Mouse (Mus musculus) hindbrain, embryonic 11.5 days (tissue): ENCODE data around the gene Rnf43. TPM values are rescaled to one million over a fixed set of nuclear protein-coding genes. Genes with fewer than 3 reads are reported as not detected.

Experiments used
- ATAC-seq: fragments of 200-750 bp; cut with Nextera tagmentation; 2 replicates; pipeline ENCODE4 v1.8.0; 2017; ENCODE audit warnings: mild to moderate bottlenecking, moderate TSS enrichment, moderate library complexity; ENCODE audit not compliant: low FRiP score
- DNase-seq: peaks from one replicate; pipeline ENCODE4 v3.0.0-alpha.2; 2015; ENCODE audit warnings: low spot score
- H3K27ac ChIP-seq: fragments of 300-500 bp; sonication (generic); 2 replicates; pipeline ENCODE4 v1.5.1; 2014; ENCODE audit warnings: mild to moderate bottlenecking, low read depth, low read length
- H3K27me3 ChIP-seq: fragments of 300-500 bp; sonication (generic); 2 replicates; pipeline ENCODE4 v1.6.1; 2014; ENCODE audit warnings: mild to moderate bottlenecking, low read length, moderate library complexity, mixed read lengths; ENCODE audit not compliant: control insufficient read depth, insufficient read depth
- H3K36me3 ChIP-seq: fragments of 300-500 bp; sonication (generic); 2 replicates; pipeline ENCODE4 v1.6.1; 2014; ENCODE audit warnings: mild to moderate bottlenecking, low read length, moderate library complexity, mixed read lengths; ENCODE audit not compliant: control insufficient read depth, insufficient read depth
- H3K4me1 ChIP-seq: fragments of 300-500 bp; sonication (generic); replicated peaks from 2 replicates; pipeline ENCODE4 v1.6.1; 2014; ENCODE audit warnings: low read length, mixed read lengths; ENCODE audit not compliant: control insufficient read depth, insufficient read depth
- H3K4me2 ChIP-seq: fragments of 300-500 bp; sonication (generic); replicated peaks from 2 replicates; pipeline ENCODE4 v1.6.1; 2014; ENCODE audit warnings: mild to moderate bottlenecking, low read depth, low read length
- H3K4me3 ChIP-seq: fragments of 300-500 bp; sonication (generic); 2 replicates; pipeline ENCODE4 v1.5.1; 2014; ENCODE audit warnings: low read depth, low read length
- H3K9ac ChIP-seq: fragments of 300-500 bp; sonication (generic); 2 replicates; pipeline ENCODE4 v1.6.1; 2014; ENCODE audit warnings: low read depth, low read length
- H3K9me3 ChIP-seq: fragments of 300-500 bp; sonication (generic); 2 replicates; pipeline ENCODE4 v1.6.1; 2016; ENCODE audit warnings: low read length; ENCODE audit not compliant: control insufficient read depth
- WGBS: fragments of 180-500 bp; shearing (Covaris S2); extraction: QIAGEN DNeasy Blood & Tissue Kit; methylation state at CpG from one replicate; pipeline ENCODE4 v1.1.7; 2014; 5-methylcytosine and 5-hydroxymethylcytosine counted together
- polyA plus RNA-seq: library from polyadenylated mRNA; unstranded; fragments of >200 nt; fragmentation: Nextera tagmentation; extraction: Ambion mirVana; gene quantifications from 2 replicates; pipeline ENCODE4 v1.2.1, GENCODE M21; 2014

Gene Rnf43
- polyA plus RNA-seq, 1 experiment from 2014 or later = 1.5 TPM

GRCm38 (mm10) chr11:87698126-87698525 is 35.6 kb downstream of the Rnf43 start:
- DNase-seq (no peak), ATAC-seq (no peak)
- WGBS = 93% methylated on average over 4 of the region's 4 CpGs

GRCm38 (mm10) chr11:87701108-87701507 is 38.6 kb downstream of the Rnf43 start:
- H3K4me2 ChIP-seq = no peak overlapping the region
- no peaks in the 10 kb centered on the region for H3K36me3 ChIP-seq
- no peak overlapping the region for H3K4me3 ChIP-seq
- no peak overlapping the region for H3K27ac ChIP-seq
- H3K9me3 ChIP-seq = no peaks in the 10 kb centered on the region
- H3K27me3 ChIP-seq = no peaks in the 10 kb centered on the region
- 86% methylated on average over 6 of the region's 6 CpGs for WGBS
- H3K4me1 ChIP-seq = no peaks in the 10 kb centered on the region
- DNase-seq (no peak), ATAC-seq (no peak)
- no peak overlapping the region for H3K9ac ChIP-seq

More at GRCm38 (mm10) chr11:87698126-87698525, 35.6 kb downstream of the Rnf43 start:
- H3K36me3 ChIP-seq = no peaks in the 10 kb centered on the region
- H3K27me3 ChIP-seq = no peaks in the 10 kb centered on the region
- H3K4me2 ChIP-seq = no peak overlapping the region
- H3K9me3 ChIP-seq = no peaks in the 10 kb centered on the region
- no peak overlapping the region for H3K4me3 ChIP-seq
- H3K4me1 ChIP-seq = no peaks in the 10 kb centered on the region
- H3K27ac ChIP-seq = no peak overlapping the region
- H3K9ac ChIP-seq = no peak overlapping the region

DNA sequence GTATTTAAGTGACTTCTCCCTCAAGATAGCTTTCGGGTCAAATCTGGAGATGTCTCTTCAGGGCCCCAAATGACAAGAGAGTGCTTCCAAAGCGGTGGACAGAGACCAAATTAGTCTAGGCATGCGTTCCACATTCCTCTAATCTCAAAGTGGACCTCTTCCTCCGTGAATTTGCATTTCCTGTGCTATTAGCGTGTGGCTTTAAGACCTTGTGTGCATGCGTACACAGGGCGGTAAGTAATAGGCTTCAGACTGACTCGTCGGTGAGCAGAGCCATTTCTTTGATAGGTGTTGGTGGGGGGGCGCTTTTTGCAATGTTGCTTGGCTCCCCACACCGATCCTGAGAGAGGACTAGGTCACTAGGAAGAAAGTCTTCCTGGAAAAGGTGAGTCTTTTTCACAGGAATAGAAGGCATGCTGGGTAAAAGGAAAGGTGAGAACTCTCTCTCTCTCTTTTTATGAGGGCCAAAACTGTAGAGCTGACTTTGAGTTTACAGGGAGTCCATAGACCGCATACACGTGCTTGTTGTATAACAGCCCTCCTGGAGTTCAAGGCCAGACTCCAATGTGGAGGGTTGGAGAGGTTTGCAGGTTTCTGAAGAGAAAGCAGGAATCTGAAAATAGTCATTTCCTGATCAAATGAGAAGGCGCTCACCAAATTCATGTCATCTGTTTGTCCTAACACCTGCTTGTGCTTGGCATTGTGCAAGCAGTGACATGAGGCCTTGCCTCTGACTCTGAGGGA is 39.5 kb downstream of the Rnf43 start:
- H3K4me3 ChIP-seq = no peak overlapping the region
- WGBS = 88% methylated on average over 14 of the region's 14 CpGs

DNA sequence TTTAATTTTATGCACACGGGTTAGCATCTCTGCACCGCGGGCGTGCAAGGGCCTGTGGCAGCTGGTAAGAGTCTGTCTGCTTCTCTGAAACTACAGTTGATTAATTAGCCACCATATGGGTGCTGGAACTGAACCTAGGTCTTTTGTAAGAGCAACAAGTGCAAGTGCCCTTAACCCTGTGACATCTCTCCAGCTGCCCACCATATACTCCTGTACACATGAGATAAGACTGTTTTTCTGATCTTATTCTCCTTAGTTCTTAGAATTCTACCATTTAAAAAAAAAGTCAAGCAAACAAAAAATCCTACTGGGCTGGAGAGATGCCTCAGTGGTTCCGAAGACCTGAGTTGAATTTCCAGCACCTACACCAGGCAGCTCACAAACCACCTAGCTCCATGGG is 41.1 kb downstream of the Rnf43 start:
- no peak for DNase-seq
- Histone ChIP-seq H3K36me3 (no peaks in the 10 kb centered on the region), H3K4me3 (no peak overlapping the region), H3K4me1 (no peaks in the 10 kb centered on the region), H3K27me3 (no peaks in the 10 kb centered on the region), H3K27ac (no peak overlapping the region), H3K4me2 (no peak overlapping the region), H3K9me3 (no peaks in the 10 kb centered on the region), H3K9ac (no peak overlapping the region)
- 78% methylated on average over 5 of the region's 5 CpGs for WGBS
- no peak for ATAC-seq

More for the DNA sequence above, 39.5 kb downstream of the Rnf43 start:
- DNase-seq (no peak), ATAC-seq (no peak)
- no peaks in the 10 kb centered on the region for H3K36me3 ChIP-seq
- no peak overlapping the region for H3K9ac ChIP-seq
- no peak overlapping the region for H3K4me2 ChIP-seq
- no peaks in the 10 kb centered on the region for H3K4me1 ChIP-seq
- H3K27me3 ChIP-seq = no peaks in the 10 kb centered on the region
- H3K27ac ChIP-seq = no peak overlapping the region
- H3K9me3 ChIP-seq = no peaks in the 10 kb centered on the region

DNA sequence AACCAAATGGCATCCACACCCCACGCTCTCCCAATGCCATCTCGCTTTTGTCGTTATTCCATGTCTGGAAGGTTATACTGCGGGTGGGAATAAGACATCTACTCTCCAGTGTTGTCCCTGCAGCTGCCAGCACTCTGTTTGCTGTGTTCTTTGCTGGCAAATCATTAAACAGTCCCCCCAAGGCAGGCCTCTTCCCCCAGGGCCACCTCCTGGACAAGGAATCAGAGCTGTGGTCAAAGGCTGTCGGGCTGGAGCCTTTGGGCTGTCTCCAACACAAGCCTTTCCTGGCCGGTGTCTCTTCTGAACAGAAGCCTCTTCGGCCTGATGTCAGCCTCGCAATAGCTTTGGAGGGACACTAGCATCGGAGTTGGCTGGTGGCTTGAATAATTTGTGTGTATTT is 41.8 kb downstream of the Rnf43 start:
- Histone ChIP-seq H3K4me3 (no peak overlapping the region), H3K36me3 (no peaks in the 10 kb centered on the region), H3K9me3 (no peaks in the 10 kb centered on the region), H3K9ac (no peak overlapping the region), H3K4me2 (no peak overlapping the region), H3K27ac (no peak overlapping the region), H3K4me1 (no peaks in the 10 kb centered on the region), H3K27me3 (no peaks in the 10 kb centered on the region)
- DNase-seq (no peak), ATAC-seq (no peak)
- WGBS = 82% methylated on average over 9 of the region's 9 CpGs

GRCm38 (mm10) chr11:87707570-87707969 is 45.0 kb downstream of the Rnf43 start:
- no peak overlapping the region for H3K4me3 ChIP-seq
- peak; percentile 45 for DNase-seq
- no peak overlapping the region for H3K27ac ChIP-seq
- no peak overlapping the region for H3K9ac ChIP-seq
- H3K27me3 ChIP-seq = no peaks in the 10 kb centered on the region
- WGBS = 14% methylated on average over 8 of the region's 8 CpGs
- ATAC-seq = no peak
- H3K4me1 ChIP-seq = no peaks in the 10 kb centered on the region
- H3K9me3 ChIP-seq = no peaks in the 10 kb centered on the region
- no peak overlapping the region for H3K4me2 ChIP-seq
- no peaks in the 10 kb centered on the region for H3K36me3 ChIP-seq

DNA sequence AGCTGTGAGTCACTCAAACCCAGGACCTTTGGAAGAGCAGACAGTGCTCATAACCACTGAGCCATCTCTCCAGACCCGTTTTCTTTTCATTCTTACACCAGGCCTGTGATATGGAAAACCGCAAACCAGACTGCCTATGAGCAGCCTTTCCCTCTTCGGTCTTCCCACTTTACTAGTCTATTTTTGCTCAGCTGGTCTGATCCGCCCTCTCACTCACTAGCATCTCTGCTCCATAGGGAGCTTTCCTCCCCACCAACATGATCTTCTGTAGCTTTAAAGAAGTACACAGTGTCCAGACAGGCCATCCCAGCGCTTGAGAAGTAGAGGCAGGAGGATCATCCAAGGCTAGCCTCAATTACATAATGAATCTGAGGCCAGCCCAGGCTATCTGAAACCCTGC is 46.5 kb downstream of the Rnf43 start:
- no peaks in the 10 kb centered on the region for H3K9me3 ChIP-seq
- no peaks in the 10 kb centered on the region for H3K27me3 ChIP-seq
- H3K4me1 ChIP-seq = no peaks in the 10 kb centered on the region
- H3K36me3 ChIP-seq = no peaks in the 10 kb centered on the region
- H3K4me2 ChIP-seq = no peak overlapping the region
- no peak overlapping the region for H3K27ac ChIP-seq
- no peak overlapping the region for H3K4me3 ChIP-seq
- H3K9ac ChIP-seq = no peak overlapping the region
- ATAC-seq = no peak
- DNase-seq = no peak
- 84% methylated on average over 5 of the region's 5 CpGs for WGBS

GRCm38 (mm10) chr11:87709513-87710261 is 47.2 kb downstream of the Rnf43 start:
- 13% methylated on average over 21 of the region's 21 CpGs for WGBS
- Histone ChIP-seq H3K9me3 (no peaks in the 10 kb centered on the region), H3K9ac (0 out of 2 replicates have a peak overlapping the region, but pooled peaks have one; percentile 23), H3K27me3 (no peaks in the 10 kb centered on the region), H3K4me3 (no peak overlapping the region; the same call in 1 of the 2 replicates), H3K4me2 (peak overlapping the region; percentile 28; the same call in 1 of the 2 replicates), H3K36me3 (no peaks in the 10 kb centered on the region), H3K4me1 (no peaks in the 10 kb centered on the region), H3K27ac (no peak overlapping the region; the same call in 1 of the 2 replicates)
- ATAC-seq (no peak), DNase-seq (peak; percentile 64)
